Mouse (Mus musculus) neutrophil, adult 5-6 weeks (primary cell): Measurements from ENCODE around the gene Vac14. TPM values are rescaled to one million over a fixed set of nuclear protein-coding genes. Genes with fewer than 3 reads are reported as not detected.

Experiments
- ATAC-seq: fragments of 151-379, 151-347 bp; 2 replicates; pipeline ENCODE4 v1.8.0; 2017; ENCODE audit warnings: mild to moderate bottlenecking, moderate TSS enrichment; ENCODE audit not compliant: insufficient number of reproducible peaks, poor library complexity, low FRiP score, severe bottlenecking; ENCODE audit errors: extremely low read depth
- total RNA-seq: library from RNA; stranded (forward); fragments of 200-1000 nt; gene quantifications from 2 replicates; pipeline ENCODE4 v1.2.3, GENCODE M21; 2017

Vac14 gene
- total RNA-seq, 1 experiment from 2014 or later = 26.2 TPM

GRCm38 (mm10) chr8:110767261-110767660, 148.9 kb downstream of the Vac14 start:
- no peak for ATAC-seq

Other genes starting within 250 kb of the Vac14 start
- gene Mtss1l, start 102.9 kb downstream of the Vac14 start, total RNA-seq = 0.70 and 0.86 TPM in 2 replicates
- not detected in 2 replicates for gene Il34, start 187.3 kb downstream of the Vac14 start, total RNA-seq
- 53.1 and 57.5 TPM in 2 replicates for gene Cog4, start 228.0 kb downstream of the Vac14 start, total RNA-seq
- 109 and 110 TPM in 2 replicates for gene Sf3b3, start 228.2 kb downstream of the Vac14 start, total RNA-seq